Mouse (Mus musculus) bone marrow macrophage, adult 2 months (primary cell): ENCODE measurements at regions not wholly inside any gene's neighbourhood (a gene's known extent, or its start where the extent isn't known, plus 50 kb on each side); places are given as distances from the start of the nearest gene placed in this dataset.
"Not testable (repeated sequence)": the region's sequence is repeated elsewhere in the genome, so short reads cannot be mapped to it uniquely, and the experiment has no call there.

ENCODE experiments used
- H3K27ac ChIP-seq: 2 replicates; pipeline ENCODE4 v1.5.1; 2012; ENCODE audit warnings: low read depth, low read length; ENCODE audit not compliant: insufficient read depth
- H3K4me1 ChIP-seq: 2 replicates; pipeline ENCODE4 v1.6.1; 2012; ENCODE audit warnings: low read length; ENCODE audit not compliant: control insufficient read depth, insufficient read depth
- H3K4me3 ChIP-seq: 2 replicates; pipeline ENCODE4 v1.5.1; 2012; ENCODE audit warnings: mild to moderate bottlenecking, low read length, moderate library complexity; ENCODE audit not compliant: insufficient read depth

- not testable (repeated sequence) for H3K4me1 ChIP-seq, H3K27ac ChIP-seq
- H3K4me3 ChIP-seq = peak overlapping the region; percentile 45
Measured at GRCm38 (mm10) chr7:60622271-60623249, 482.5 kb upstream of the Snrpn start.

GRCm38 (mm10) chr7:60617070-60617674 lies 477.2 kb upstream of the Snrpn start:
- not testable (repeated sequence) for H3K4me1 ChIP-seq, H3K4me3 ChIP-seq, H3K27ac ChIP-seq
